Mouse (Mus musculus) adrenal gland, postnatal 36 days (tissue): ENCODE measurements at regions not wholly inside any gene's neighbourhood (a gene's known extent, or its start where the extent isn't known, plus 50 kb on each side); places are given as distances from the start of the nearest gene placed in this dataset.

Source experiments
- DNase-seq, 2 experiments: peaks; one replicate each; pipeline ENCODE4 v3.0.0; 2021; ENCODE audit warnings: mixed read lengths in 1 of 2

DNA sequence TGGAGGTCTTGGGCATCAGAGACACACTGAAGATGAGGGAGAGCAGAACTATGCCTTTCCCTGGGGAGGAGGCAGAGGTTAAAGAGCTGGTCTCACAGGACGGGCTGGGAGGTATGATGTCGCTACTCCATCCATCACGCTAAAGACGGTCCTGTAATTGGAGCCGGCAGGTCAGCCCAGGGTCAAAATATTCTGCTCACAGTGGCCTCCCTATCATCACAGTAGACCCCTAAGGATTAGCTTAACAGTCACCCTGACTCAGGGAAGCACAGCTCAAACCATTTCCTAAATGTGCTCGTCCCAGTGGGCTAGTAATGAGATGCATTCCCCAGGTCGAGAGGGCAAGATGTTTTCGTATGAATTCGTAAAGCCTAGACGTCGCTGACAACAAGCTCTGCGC, 53.7 kb upstream of the Mon1b start:
- DNase-seq = no peak

DNA sequence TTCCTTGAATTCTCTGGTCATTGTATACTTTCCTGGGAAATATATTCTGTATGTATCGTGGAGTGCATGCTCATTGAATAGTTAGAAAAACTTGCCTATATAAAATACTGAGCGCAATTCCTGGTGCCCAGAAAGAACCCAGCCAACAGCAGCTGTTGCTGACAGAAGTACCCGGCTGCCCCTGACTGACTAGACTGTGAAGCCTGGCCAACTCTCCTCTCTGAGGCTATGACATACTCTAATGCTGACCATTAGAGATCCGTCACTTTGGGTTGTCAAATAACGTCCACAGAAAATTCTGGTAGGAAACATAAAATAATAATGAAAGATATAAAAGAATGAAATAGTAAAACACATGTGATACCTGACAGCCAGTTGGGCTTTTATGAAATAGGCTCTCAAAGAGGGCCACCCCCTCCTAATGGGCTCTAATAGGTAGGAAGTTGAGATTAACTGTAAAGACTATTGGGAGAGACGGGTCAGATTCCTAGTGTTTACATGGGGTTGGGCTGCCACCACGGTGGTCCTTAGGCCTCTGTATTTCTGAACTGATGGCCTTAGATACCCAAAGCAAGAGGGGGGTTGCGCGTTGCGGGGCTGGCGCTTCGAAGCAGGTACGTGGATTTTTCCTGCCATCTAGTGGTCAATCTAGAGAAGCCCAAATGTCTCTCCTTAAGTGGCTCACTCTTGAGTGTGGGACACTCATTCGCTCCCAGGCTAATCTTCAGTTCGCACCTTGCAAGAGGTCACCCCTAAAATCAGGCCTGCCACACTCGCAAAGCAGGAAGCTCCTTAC, 53.0 kb upstream of the Mon1b start:
- DNase-seq = peak in 1 of 2 experiments; percentile 22

- DNase-seq = peak in 1 of 2 experiments; percentile 2
Observed at GRCm38 (mm10) chr8:113583801-113584200, 51.6 kb upstream of the Mon1b start.
